Mouse (Mus musculus) small intestine, adult 2 months (tissue): ENCODE results near the gene Prdx2.

ENCODE experiments used
- CTCF ChIP-seq: fragments of 200-500 bp; IDR thresholded peaks from 2 replicates; pipeline ENCODE4 v1.5.1; 2012; ENCODE audit warnings: low read depth, mild to moderate bottlenecking, control low read depth, inconsistent platforms, low read length, moderate library complexity, mixed read lengths; ENCODE audit not compliant: insufficient replicate concordance, insufficient read length; ENCODE audit errors: extremely low read depth
- POLR2A ChIP-seq: fragments of 200-500 bp; IDR thresholded peaks from 2 replicates; pipeline ENCODE4 v1.6.1; 2012; ENCODE audit warnings: low read depth, mild to moderate bottlenecking, control low read depth, inconsistent platforms, low read length, moderate library complexity

- TF ChIP-seq CTCF (no peak), POLR2A (no peak)
Observed at GRCm38 (mm10) chr8:84985049-84985683, 15.8 kb downstream of the Prdx2 start.
